Mouse (Mus musculus) neural tube, embryonic 14.5 days (tissue): ENCODE results near the gene Acox2. TPM values are rescaled to one million over a fixed set of nuclear protein-coding genes. Genes with fewer than 3 reads are reported as not detected.
A peak's percentile ranks its signal among the peaks of the same experiment; 100 is the strongest.

ENCODE experiments used
- ATAC-seq: fragments of 200-750 bp; cut with Nextera tagmentation; 2 replicates; pipeline ENCODE4 v1.8.0; 2017; ENCODE audit warnings: low read depth, mild to moderate bottlenecking, moderate TSS enrichment, moderate library complexity
- H3K27ac ChIP-seq: fragments of 300-500 bp; sonication (generic); 2 replicates; pipeline ENCODE4 v1.5.1; 2014; ENCODE audit warnings: low read depth, mild to moderate bottlenecking, control low read depth, low read length, moderate library complexity, mixed read lengths
- H3K27me3 ChIP-seq: fragments of 300-500 bp; sonication (generic); 2 replicates; pipeline ENCODE4 v1.6.1; 2014; ENCODE audit warnings: low read length; ENCODE audit not compliant: control insufficient read depth, insufficient read depth
- H3K36me3 ChIP-seq: fragments of 300-500 bp; sonication (generic); 2 replicates; pipeline ENCODE4 v1.6.1; 2014; ENCODE audit warnings: low read length, mixed read lengths; ENCODE audit not compliant: control insufficient read depth, insufficient read depth
- H3K4me1 ChIP-seq: fragments of 300-500 bp; sonication (generic); 2 replicates; pipeline ENCODE4 v1.6.1; 2014; ENCODE audit warnings: low read length; ENCODE audit not compliant: control insufficient read depth, insufficient read depth
- H3K4me2 ChIP-seq: fragments of 300-500 bp; sonication (generic); 2 replicates; pipeline ENCODE4 v1.6.1; 2014; ENCODE audit warnings: mild to moderate bottlenecking, low read depth, low read length, control low read depth
- H3K4me3 ChIP-seq: fragments of 300-500 bp; sonication (generic); 2 replicates; pipeline ENCODE4 v1.5.1; 2014; ENCODE audit warnings: low read depth, low read length, control low read depth, mixed read lengths
- H3K9ac ChIP-seq: fragments of 300-500 bp; sonication (generic); replicated peaks from 2 replicates; pipeline ENCODE4 v1.6.1; 2014; ENCODE audit warnings: low read depth, mild to moderate bottlenecking, control low read depth, low read length, mixed read lengths
- H3K9me3 ChIP-seq: fragments of 300-500 bp; sonication (generic); 2 replicates; pipeline ENCODE4 v1.6.1; 2016; ENCODE audit warnings: low read length; ENCODE audit not compliant: control insufficient read depth
- WGBS: fragments of 180-500 bp; shearing (Covaris S2); extraction: QIAGEN DNeasy Blood & Tissue Kit; methylation state at CpG from one replicate; pipeline ENCODE4 v1.1.7; 2014; 5-methylcytosine and 5-hydroxymethylcytosine counted together
- polyA plus RNA-seq: library from polyadenylated mRNA; unstranded; fragments of >200 nt; fragmentation: Nextera tagmentation; extraction: Ambion mirVana; gene quantifications from 2 replicates; pipeline ENCODE4 v1.2.1, GENCODE M21; 2014

The Acox2 gene
- polyA plus RNA-seq, 1 experiment from 2014 or later: not detected

GRCm38 (mm10) chr14:8242388-8242920 lies 16.7 kb downstream of the Acox2 start:
- no peak overlapping the region for H3K27ac ChIP-seq

GRCm38 (mm10) chr14:8241816-8242215 lies 17.3 kb downstream of the Acox2 start:
- Histone ChIP-seq H3K4me1 (no peaks in the 10 kb centered on the region), H3K27ac (no peak overlapping the region), H3K4me2 (no peak overlapping the region), H3K36me3 (no peaks in the 10 kb centered on the region), H3K4me3 (no peak overlapping the region), H3K9ac (no peak overlapping the region), H3K27me3 (no peaks in the 10 kb centered on the region), H3K9me3 (no peaks in the 10 kb centered on the region)
- no peak for ATAC-seq

More at GRCm38 (mm10) chr14:8242388-8242920, 16.7 kb downstream of the Acox2 start:
- Histone ChIP-seq H3K9me3 (no peaks in the 10 kb centered on the region), H3K27me3 (no peaks in the 10 kb centered on the region), H3K4me1 (no peaks in the 10 kb centered on the region), H3K36me3 (no peaks in the 10 kb centered on the region), H3K4me3 (no peak overlapping the region), H3K4me2 (no peak overlapping the region), H3K9ac (no peak overlapping the region)
- peak; percentile 82; the same call in 1 of the 2 replicates for ATAC-seq
- 64% methylated on average over 5 of the region's 5 CpGs for WGBS

GRCm38 (mm10) chr14:8233252-8233651 lies 25.9 kb downstream of the Acox2 start:
- no peak overlapping the region for H3K4me3 ChIP-seq
- no peaks in the 10 kb centered on the region for H3K27me3 ChIP-seq
- H3K9me3 ChIP-seq: no peaks in the 10 kb centered on the region
- no peak overlapping the region for H3K4me2 ChIP-seq
- H3K4me1 ChIP-seq: no peaks in the 10 kb centered on the region
- no peak for ATAC-seq
- H3K27ac ChIP-seq: no peak overlapping the region
- no peak overlapping the region for H3K9ac ChIP-seq
- H3K36me3 ChIP-seq: no peaks in the 10 kb centered on the region
- WGBS: 76% methylated on average over 1 of the region's 1 CpGs

GRCm38 (mm10) chr14:8232155-8232910 lies 26.8 kb downstream of the Acox2 start:
- ATAC-seq: no peak
- Histone ChIP-seq H3K36me3 (no peaks in the 10 kb centered on the region), H3K9ac (no peak overlapping the region), H3K27ac (no peak overlapping the region), H3K27me3 (no peaks in the 10 kb centered on the region), H3K9me3 (no peaks in the 10 kb centered on the region), H3K4me3 (no peak overlapping the region), H3K4me2 (no peak overlapping the region), H3K4me1 (no peaks in the 10 kb centered on the region)
- 93% methylated on average over 6 of the region's 6 CpGs for WGBS

GRCm38 (mm10) chr14:8229367-8230019 lies 29.7 kb downstream of the Acox2 start:
- H3K27ac ChIP-seq: no peak overlapping the region
- no peaks in the 10 kb centered on the region for H3K4me1 ChIP-seq
- no peaks in the 10 kb centered on the region for H3K27me3 ChIP-seq
- no peak for ATAC-seq
- H3K36me3 ChIP-seq: no peaks in the 10 kb centered on the region
- H3K9ac ChIP-seq: no peak overlapping the region
- H3K9me3 ChIP-seq: no peaks in the 10 kb centered on the region
- WGBS: 85% methylated on average over 9 of the region's 9 CpGs
- H3K4me2 ChIP-seq: no peak overlapping the region
- no peak overlapping the region for H3K4me3 ChIP-seq

- H3K36me3 ChIP-seq: no peaks in the 10 kb centered on the region
- no peak overlapping the region for H3K9ac ChIP-seq
- no peak overlapping the region for H3K4me3 ChIP-seq
- no peak overlapping the region for H3K27ac ChIP-seq
- no peaks in the 10 kb centered on the region for H3K9me3 ChIP-seq
- WGBS: 88% methylated on average over 2 of the region's 2 CpGs
- no peaks in the 10 kb centered on the region for H3K4me1 ChIP-seq
- no peak for ATAC-seq
- H3K27me3 ChIP-seq: no peaks in the 10 kb centered on the region
- H3K4me2 ChIP-seq: no peak overlapping the region
Observed at GRCm38 (mm10) chr14:8224805-8225204, 34.3 kb downstream of the Acox2 start.

GRCm38 (mm10) chr14:8223506-8224293 lies 35.5 kb downstream of the Acox2 start:
- Histone ChIP-seq H3K36me3 (no peaks in the 10 kb centered on the region), H3K4me1 (peaks cover 5% of the 10 kb centered on the region)
- WGBS: 91% methylated on average over 10 of the region's 10 CpGs

GRCm38 (mm10) chr14:8222561-8222960 lies 36.6 kb downstream of the Acox2 start:
- no peak overlapping the region for H3K4me3 ChIP-seq
- H3K9me3 ChIP-seq: no peaks in the 10 kb centered on the region
- no peaks in the 10 kb centered on the region for H3K27me3 ChIP-seq
- no peak overlapping the region for H3K27ac ChIP-seq
- peaks cover 10% of the 10 kb centered on the region for H3K4me1 ChIP-seq
- no peak overlapping the region for H3K9ac ChIP-seq
- ATAC-seq: no peak
- no peak overlapping the region for H3K4me2 ChIP-seq
- H3K36me3 ChIP-seq: no peaks in the 10 kb centered on the region
- 94% methylated on average over 16 of the region's 16 CpGs for WGBS

More at GRCm38 (mm10) chr14:8223506-8224293, 35.5 kb downstream of the Acox2 start:
- Histone ChIP-seq H3K27ac (no peak overlapping the region), H3K4me2 (no peak overlapping the region), H3K27me3 (no peaks in the 10 kb centered on the region), H3K9ac (no peak overlapping the region), H3K4me3 (no peak overlapping the region), H3K9me3 (no peaks in the 10 kb centered on the region)
- no peak for ATAC-seq
